Mouse (Mus musculus) heart, adult 2 months (tissue): ENCODE measurements around the gene Sptssb.

Source experiments
- CTCF ChIP-seq: fragments of 200-600 bp; IDR thresholded peaks from 2 replicates; pipeline ENCODE4 v1.8.1; 2022; ENCODE audit warnings: antibody characterized with exemption, mild to moderate bottlenecking, moderate library complexity
- EP300 ChIP-seq: fragments of 200-500 bp; IDR thresholded peaks from 2 replicates; pipeline ENCODE4 v1.6.1; 2011; ENCODE audit warnings: low read depth, low read length, control low read depth; ENCODE audit not compliant: insufficient read depth

DNA sequence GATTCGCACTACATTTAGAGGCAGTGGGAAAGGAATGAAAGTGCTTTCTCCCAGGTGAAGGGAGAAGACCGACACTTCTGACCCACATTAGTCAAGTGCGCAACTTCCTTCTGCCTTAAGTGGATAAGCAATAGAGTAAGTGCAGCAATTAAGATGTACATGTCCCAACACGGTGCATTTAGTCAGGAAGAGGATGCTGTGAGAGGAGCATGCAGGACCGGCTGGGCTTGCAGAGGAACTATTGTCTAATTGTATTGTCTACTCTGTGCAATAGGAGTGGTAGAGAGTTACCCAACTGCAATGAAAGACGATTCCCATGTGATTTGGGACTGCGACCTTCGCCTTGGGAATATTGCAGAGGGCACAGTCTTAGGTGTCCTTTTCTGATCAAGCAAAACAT, 30.2 kb downstream of the Sptssb start:
- no peak for TF ChIP-seq EP300
- no peak for TF ChIP-seq CTCF
